Mouse (Mus musculus): ENCODE results near the gene Mfap3.
"Not testable (repeated sequence)": the region's sequence is repeated elsewhere in the genome, so short reads cannot be mapped to it uniquely, and the experiment has no call there.

Mfap3 gene

DNA sequence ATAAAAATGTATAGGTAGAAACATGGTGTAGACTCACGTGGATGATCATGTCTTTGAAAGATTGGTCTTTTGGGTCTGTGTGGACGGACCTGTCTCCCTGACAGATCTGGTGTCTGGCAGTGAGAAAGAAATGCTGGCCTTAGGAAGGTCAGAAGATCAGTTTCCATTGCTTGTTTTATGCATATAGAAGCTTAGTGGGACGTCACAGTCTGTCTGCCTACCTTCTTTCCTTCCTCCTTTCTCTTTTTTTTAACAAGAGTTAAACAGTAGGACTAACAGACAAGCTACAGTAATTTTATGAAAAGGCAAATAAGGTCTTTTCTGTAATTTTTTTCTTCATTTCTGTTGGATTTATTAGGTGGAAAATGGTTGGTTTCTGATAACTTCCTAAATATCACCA, 10.6 kb downstream of the Mfap3 start:
- no peak for DNase-seq (ENCODE audit: low spot score in 2 of 2)

DNA sequence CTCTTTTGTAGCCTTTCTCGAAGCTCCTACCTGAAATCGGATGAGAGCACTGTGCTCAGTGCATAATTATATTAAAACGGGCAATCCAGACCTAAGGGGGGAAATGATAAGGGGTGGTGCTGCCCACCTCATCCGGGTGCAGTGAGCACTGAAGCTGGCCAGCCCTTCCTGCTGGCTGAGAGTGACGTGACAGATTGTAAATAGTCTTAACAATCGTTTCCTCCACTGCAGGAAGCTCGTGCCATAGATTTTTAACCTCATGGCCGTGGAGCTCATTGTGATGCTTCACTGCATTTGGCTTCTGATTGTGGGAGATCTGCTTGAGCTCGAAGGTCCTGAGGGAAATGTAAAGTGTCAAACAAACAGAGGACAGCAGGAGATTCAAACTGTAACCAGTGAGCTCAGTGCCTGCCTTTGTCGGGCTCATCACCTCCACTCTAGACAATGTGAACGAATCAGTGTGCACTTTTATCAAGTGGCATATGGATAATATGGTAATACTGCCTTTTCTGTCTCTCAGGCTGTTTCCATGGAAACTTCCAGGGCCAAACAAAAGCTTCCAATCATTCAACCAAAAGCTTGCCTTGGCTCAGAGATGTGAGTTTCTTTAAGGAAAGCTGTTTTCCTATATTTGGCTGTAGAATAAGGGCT, 13.0 kb downstream of the Mfap3 start:
- no peak for DNase-seq (ENCODE audit: low spot score in 2 of 2)

DNA sequence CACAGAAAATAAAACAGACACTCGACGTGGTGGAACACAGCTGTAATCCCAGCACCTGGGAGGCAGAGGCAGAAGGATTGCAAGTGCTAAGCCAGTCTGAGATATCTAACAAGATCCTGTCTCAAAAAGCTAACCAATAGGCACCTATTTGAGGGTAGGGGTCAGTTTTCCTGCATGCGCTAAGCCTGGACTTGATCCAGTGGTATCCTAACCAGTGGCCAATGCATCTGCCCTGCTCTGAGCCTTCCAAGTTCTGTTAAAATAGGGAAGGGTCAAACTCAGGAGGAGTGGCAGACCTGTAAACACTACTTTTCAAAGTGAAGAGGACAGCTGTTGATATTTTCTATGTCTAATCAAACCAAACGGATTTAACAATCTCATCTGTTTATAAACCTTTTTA, 13.8 kb downstream of the Mfap3 start:
- no peak for DNase-seq (ENCODE audit: low spot score in 2 of 2)

DNA sequence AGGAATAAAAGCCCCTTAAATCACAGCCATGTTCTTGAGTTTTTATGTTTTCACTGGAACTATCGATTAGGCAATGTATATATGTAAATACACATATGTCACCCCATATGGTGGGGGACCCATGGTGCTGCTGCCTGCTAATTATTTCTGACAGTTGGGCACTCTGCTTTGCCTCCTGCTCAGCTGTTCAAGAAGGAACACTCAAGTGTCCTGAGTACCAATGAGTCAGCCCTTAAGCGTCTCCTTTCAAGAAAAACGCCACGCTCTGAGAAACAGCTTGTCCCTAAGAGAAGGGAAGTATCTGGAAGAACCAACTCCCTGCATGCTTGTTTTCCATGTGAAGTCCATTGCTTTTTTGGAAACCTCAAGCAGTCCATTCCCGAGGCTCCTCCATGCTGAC, 17.4 kb downstream of the Mfap3 start:
- DNase-seq (ENCODE audit: low spot score in 2 of 2) = no peak

DNA sequence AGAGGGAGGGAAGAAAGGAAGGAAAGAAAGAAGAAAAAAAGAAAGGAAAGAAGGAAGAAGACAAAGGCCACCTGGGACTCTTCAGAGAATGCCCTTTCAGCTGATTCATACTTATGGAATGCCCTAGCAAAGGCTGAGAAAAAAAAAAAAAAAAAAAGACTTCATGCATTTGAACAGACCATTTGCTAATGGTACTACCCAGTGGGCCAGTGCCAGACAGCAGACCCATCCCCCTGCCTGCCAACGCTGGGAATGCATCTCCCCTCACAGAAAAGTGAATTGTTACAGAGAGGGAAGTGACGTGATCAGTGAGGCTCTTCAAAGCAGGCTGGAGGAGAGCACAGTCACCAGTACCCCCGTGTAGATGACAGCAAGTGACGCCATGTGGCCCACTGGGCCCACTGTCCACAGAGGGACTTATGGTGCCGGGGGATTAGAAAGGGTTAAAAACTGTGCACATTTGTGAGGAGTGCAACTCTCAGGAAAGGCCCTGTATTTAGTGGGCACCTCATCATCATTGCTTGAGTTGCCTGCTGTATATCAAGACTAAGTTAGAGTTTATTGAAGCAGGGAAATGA, 21.5 kb downstream of the Mfap3 start:
- DNase-seq (ENCODE audit: low spot score in 2 of 2) = no peak

DNA sequence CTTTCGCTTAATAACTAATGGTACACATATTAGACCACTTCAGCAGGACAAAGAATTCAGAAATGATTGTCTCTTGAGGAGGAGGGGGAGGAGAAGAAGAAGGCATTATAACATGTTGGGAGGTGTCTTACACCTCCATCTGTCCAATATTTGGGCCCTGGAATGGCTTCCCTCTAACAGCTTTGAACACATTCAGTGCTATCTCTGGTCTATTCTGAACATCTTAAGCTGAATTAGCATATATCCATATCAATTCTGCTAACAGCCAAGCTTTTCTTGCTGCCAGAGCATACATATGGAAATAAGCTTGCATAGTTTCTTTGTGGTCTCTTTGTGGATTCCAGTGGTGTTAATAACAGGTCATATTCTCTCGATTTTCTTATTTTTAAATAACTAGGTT, 22.2 kb downstream of the Mfap3 start:
- no peak for DNase-seq (ENCODE audit: low spot score in 2 of 2)

DNA sequence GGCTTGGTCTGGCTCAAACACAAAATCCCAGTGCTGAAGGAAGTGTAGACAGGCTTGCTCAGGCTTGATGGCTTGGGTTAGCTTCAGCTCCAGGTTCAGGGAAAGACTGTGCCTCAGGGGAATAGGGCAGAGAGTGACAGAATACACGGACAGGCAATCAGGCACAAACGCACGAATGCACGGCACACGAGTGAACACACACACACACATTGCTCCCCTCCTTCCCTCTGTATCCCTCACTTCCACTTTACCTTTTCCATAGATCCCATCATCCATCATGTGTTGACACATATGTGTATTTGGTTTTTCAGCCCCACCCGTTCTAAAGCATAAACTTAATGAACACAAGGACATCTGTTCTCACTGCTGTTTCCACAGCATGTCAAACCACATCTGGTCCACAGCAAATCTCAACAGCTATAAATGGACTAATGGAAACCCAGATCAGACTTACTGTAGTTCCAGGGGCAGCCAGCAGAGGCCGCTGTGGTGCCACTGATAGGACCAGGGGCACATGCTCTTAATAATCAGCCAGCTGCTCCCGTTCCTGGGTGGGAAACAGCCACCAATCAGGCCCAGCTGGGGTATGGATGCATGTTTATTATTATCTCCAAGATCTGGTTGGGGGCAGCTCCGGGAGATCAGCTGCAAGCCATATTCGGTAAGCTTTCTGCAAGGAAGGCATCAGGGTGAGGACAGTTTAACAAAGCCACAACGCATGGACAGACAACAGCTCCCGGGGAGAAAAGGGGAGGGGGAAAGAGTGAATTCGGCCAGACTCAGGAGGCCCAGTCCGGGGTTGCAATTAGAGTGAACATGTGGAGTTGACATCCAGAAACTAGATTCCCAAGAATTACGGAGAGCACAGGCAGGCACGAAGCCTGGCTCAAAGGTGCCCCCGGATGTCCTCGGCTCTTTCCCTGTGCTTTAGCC, 30.4 kb downstream of the Mfap3 start:
- DNase-seq (ENCODE audit: low spot score in 2 of 2) = peak; percentile 44 to 75

DNA sequence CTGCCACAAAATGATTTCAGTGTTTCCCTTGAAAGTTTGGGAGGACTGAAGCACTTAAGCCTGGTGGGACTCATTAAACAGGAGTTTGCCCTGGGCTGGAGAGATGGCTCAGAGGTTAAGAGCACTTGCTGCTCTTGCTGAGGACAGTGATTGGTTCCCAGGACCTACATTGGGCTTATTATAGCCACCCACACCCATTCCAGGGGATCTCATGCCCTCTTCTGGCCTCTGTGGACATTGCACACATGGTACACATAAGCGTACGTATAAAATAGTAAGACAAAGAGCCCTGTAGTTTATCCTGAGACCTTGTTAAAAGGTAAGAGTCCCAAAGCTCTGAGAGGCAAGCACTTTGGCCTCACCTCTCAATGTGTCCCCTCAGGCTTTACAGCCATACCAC, 31.8 kb downstream of the Mfap3 start:
- DNase-seq (ENCODE audit: low spot score in 2 of 2) = no peak

DNA sequence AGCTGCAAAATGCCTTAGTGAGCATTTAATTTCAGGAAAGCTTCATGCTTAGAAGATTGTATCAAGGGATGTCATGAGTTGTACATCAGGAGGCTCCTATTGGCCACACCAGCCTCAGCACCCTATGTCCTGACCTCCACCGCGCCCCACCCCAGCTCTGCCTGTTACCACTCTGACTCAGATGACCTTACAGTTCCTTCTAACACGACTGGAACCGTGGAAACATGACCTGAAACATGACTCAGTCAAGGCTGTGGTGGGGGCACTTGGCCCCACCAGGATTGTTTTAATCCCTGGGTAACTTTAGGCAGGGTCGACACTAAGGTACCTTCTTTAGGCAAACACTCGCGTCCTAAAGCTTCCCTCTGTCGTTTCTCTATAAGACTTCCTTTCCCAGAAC, 32.6 kb downstream of the Mfap3 start:
- DNase-seq (ENCODE audit: low spot score in 2 of 2) = no peak

DNA sequence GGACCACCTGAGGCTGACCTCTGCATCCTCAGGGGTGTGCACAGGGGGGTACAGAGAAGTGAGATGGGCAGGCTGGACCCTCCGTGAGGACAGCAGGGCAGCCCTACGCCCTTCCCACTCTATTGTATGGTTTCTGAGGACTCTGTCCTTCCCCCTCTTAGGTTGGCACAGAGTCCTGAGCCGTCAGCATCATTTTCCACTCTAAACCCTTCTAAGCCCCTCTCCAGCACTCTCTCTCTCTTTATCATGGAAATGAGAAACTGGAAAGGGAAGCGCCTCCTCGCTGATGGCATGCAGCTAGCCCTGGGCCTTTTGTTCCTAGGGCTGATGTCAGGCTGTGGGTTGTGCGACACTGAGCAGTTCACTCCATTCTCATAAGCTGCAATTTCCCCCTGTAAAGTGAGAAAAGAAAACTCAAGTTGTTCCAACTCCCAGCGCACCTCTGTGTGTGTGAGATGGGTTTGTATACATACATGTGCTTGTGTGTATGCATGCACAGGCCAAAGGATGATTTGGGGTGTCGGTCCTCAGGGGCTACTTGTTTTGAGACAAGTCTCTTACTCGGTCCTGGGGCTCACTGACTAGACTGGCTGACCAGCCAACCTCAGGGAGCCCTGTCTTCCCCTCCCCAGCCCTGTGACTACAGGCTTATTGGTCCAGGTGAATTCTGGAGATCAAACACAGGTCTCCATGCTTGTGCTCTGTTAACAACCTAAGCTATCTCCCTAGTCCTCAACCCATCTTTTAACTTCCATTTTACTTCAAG, 34.7 kb downstream of the Mfap3 start:
- no peak for DNase-seq (ENCODE audit: low spot score in 2 of 2)

DNA sequence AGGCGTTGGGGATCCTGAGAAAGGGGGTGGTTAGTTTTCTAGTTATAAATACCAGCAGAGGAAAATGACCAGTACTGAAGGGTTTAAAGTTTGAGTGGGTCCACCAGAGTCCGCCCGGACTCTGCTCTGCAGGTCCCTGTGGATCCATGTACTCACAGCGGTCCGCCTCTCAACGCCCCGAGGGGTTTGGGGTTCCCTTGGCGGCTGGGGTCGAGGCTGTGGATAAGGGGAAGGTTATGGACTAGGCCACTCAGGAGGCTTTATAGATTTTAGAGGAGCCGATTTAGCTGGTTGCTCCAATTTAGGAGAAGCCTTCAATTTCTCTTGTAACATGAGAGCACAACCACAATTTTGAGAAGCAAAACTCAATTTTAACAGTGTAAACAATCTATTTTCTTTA, 39.5 kb downstream of the Mfap3 start:
- not testable (repeated sequence) for DNase-seq (ENCODE audit: low spot score in 2 of 2)

DNA sequence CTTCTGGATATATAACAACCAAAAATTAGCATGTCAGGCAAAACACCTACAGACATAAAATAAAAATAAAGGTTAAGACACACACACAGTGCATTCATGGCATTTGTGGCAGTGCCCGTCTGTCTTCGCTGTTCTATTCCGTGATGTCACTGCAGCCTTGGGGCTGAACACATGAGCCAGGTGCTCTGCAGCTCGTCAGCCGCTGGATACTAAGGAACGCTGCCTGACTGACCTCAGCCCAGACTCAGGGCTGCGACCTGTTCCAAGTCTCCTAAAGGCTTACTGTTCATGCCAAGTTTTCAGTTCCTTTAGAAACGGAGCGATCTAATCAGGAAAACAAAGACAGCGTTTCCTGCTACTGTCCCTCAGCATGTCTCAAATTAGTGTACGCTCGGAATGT, 46.1 kb downstream of the Mfap3 start:
- no peak for DNase-seq (ENCODE audit: low spot score in 2 of 2)

DNA sequence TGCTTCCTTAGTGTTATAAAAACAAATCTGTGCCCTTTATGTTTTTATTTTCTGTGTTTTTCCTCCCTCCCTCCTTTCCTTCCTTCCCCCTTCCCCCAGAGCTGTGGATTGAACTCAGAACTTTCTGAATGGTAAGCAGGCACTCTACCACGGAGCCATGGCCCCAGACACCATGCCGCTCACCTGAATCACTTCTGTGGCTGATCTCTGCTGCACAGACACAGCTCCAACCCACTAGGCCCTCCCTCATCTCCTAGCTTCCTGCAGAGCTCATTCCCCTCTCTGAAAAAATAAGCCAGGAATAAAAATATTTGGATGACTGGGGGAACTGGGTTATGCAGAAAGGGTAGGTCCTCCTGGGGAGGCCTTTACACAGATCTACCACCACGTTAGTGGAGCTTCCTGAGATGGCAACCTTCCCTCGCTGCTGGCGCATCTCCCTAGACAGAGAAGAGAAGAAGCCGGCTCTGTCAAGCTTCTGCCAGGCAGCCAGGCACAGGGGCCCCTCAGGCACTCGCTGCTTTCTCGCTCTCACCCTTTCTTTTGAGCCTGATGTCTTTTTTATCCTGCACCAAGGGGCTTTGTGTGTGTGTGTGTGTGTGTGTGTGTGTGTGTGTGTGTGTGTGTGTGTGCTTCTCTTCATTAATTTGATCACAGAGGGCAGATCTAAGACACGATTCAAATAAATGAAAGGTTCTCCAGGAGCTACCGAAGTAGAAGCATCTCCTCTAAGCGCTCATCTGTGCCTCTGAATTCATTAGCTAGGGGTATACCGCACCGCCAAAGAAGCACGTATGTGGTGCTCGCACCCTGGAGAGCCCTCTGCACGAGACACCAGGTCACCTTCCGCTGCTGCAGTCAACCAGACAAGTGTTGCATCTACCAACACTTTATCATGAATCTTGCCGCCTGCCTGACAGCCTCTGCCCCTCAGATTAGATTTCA, 47.9 kb downstream of the Mfap3 start:
- DNase-seq (ENCODE audit: low spot score in 2 of 2) = no peak

DNA sequence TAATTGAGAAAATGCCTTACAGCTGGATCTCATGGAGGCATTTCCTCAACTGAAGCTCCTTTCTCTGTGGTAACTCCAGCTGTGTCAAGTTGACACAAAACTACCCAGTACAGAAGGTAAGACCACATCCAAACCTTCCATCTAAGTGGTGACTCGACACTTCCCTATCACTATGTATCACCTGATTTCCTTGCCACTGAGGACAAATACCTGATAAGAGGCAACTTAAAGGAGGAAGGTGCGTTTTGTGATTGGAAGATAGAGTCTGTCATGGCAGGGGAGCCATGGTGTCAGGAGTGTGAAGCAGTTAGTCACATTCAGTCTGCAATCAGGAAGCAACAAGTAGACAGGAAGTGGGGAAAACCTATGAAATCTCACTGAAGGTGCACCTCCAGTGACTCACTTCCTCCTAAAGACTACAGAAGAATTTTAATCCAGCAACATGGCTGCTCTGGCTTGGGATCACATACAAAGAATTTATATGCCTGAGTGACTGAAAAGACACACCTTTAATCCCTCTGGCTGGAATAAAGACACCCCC, 50.6 kb downstream of the Mfap3 start:
- DNase-seq (ENCODE audit: low spot score in 2 of 2) = no peak

DNA sequence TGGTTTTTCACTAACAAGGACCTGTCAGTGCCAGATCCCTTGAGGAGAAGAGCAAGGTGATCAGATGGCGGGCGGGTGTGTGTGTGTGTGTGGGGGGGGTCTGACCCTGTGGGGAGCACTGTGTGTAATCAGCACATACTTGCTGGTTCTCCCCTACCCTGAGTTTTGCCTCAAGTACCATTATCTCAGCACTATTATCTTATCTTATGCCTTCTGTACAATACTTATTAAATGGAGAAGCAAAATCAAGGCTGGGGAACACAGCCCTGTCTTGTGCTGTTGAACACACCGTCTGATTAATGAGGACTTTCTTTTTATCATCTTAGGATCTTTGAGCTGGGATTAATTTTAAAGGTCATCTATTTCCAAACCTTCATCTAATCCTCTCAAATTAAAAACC, 52.6 kb downstream of the Mfap3 start:
- DNase-seq (ENCODE audit: low spot score in 2 of 2) = no peak

DNA sequence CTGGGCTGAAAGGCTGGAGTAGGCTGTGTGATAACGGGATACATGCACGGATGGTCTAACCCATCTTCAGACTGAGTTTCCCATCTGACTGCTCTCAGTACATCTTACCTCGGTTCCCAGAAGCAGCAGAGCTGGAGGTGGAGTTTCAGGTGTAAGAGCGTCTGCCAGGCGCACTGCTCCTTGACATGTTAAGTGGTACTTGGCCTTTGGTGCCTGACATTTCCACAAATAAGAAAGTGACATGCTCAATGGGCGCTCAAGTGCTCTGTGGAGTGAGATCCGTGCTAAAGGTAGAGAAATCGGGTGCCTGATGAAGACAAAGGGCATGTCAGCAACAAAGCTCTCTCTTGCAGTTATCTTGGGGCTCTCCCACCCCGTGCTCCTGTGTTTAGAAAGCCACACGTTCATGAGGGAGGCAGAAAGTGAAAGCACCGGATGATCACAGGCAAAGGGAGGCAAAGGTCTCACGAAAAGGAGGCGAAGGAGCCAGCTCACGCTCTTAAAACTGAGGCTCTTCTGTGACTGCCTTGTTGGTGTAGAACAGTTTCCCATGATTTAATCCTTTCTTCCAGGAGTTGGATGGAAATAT, 55.3 kb downstream of the Mfap3 start:
- DNase-seq (ENCODE audit: low spot score in 2 of 2) = no peak

DNA sequence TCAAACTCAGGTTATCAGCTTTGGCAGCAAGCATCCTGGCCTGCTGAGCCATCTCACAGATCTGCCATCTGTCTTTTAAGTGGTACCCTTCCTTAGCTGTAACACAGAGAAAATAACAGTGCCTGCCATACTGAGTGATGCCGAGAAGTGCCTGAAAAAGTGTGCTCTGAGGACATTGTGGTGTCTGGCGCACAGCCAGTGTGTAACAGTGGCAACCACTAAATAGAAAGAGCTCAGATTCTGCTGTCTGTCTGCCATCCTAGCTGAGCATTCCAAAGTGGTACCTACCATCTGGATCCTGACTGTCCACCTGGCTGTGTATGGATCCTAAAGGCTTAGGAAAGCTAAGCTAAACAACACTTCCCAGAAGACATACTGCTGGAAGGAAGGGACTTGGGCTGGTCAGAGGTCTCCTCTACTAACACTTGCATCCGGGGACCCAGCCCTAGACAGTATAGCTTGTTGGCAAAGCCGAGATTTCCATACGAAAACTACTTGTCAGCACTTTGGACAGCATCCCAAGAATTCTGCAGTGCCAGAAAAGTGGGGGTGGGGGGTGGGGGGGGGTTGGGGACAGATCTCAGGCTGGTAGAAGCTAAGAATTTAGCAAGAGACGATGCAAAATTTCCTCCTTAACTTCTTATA, 58.5 kb downstream of the Mfap3 start:
- no peak for DNase-seq (ENCODE audit: low spot score in 2 of 2)

DNA sequence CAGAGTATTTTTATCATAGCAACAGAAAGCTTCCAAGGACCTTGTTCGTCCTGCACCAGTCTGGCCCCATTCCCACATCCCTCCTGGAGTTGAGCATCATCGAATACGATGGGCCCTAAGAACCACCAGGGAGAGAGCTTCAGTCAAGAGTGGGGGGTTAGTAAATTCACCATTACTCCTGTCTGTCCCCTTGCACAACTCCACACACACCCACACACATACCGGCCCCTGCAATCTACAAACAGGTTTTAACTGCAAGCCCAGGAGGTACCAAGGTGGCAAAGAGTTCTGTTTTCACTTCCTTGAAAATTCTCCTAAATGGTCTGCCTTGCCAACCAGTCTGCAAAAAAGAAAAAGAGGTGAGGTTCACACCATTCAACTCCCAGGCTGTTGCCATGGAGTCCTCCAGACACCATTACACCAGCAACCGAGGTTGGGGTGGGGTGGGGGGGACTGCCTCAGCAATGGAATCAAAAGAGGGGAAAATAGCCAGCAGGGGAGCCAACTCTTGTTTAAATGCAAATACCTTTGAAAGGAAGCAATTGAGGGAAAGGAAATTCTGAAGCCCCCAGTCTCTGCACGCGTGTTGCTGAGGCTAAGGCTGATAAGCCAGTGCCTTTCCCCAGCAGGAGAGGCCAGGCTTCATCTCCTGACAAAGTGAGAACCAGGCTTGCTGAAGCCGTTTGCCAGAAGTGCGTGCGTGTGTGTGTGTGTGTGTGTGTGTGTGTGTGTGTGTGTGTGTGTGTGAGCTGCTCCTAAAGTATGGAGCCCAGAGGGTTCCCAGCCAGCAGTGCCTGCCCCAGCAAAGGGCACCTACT, 64.6 kb downstream of the Mfap3 start:
- no peak for DNase-seq (ENCODE audit: low spot score in 2 of 2)

Data from urinary bladder, adult 18-20 months (tissue).